ENCODE assay signal across 7 mouse cellular contexts in genomic region chr2:32362817-32363340, GRCm38 (mm10). TPM values are rescaled to one million over a fixed set of nuclear protein-coding genes. Genes with fewer than 3 reads are reported as not detected.
A peak's percentile ranks its signal among the peaks of the same experiment; 100 is the strongest.
DNase-seq lines count a peak whose midpoint lies in the region; ATAC-seq lines count a peak whose summit lies in the region.

No protein-coding gene starts in this region.

- H3K27me3 ChIP-seq in limb, embryonic 12.5 days = peaks cover 14% of the 10 kb centered on the region
- H3K27me3 ChIP-seq in midbrain, embryonic 14.5 days (ENCODE audit: control insufficient read depth, insufficient read depth, low read length) = peaks cover 4% of the 10 kb centered on the region; the same call in 1 of the 2 replicates

- ATAC-seq in granulocyte monocyte progenitor cell, adult 5-6 weeks (replicated peaks; ENCODE audit: poor library complexity, severe bottlenecking) = peak; percentile 83
- peak; percentile 78 for ATAC-seq in limb, embryonic 12.5 days (ENCODE audit: insufficient number of reproducible peaks, insufficient read depth, low FRiP score, low TSS enrichment, low read depth)
- ATAC-seq in midbrain, embryonic 14.5 days (ENCODE audit: low FRiP score, low TSS enrichment) = peak; percentile 84

- no peaks in the 10 kb centered on the region for H3K9me3 ChIP-seq in limb, embryonic 12.5 days
- no peaks in the 10 kb centered on the region for H3K9me3 ChIP-seq in midbrain, embryonic 14.5 days (ENCODE audit: control insufficient read depth, low read length)

- H3K4me2 ChIP-seq in limb, embryonic 12.5 days = peak overlapping the region; percentile 81
- H3K4me2 ChIP-seq in midbrain, embryonic 14.5 days (ENCODE audit: low read length) = peak overlapping the region; percentile 88

- peak overlapping the region; percentile 59 for H3K4me3 ChIP-seq in limb, embryonic 12.5 days (replicated peaks)
- peak overlapping the region; percentile 81 for H3K4me3 ChIP-seq in midbrain, embryonic 14.5 days (replicated peaks; ENCODE audit: low read depth, low read length)

- H3K9ac ChIP-seq in limb, embryonic 12.5 days (replicated peaks) = peak overlapping the region; percentile 77
- peak overlapping the region; percentile 86 for H3K9ac ChIP-seq in midbrain, embryonic 14.5 days (replicated peaks; ENCODE audit: low read length)

- DNase-seq in adrenal gland, adult 8-10 months = peak; percentile 90
- DNase-seq in embryo, embryonic 11.5 days (ENCODE audit: low read depth, low spot score) = peak; percentile 79
- DNase-seq in kidney, adult 11 months = peak; percentile 94
- DNase-seq in midbrain, embryonic 14.5 days = peak; percentile 95
- DNase-seq in spleen, adult 12 weeks (ENCODE audit: low spot score) = peak; percentile 88

- peaks cover 25% of the 10 kb centered on the region for H3K4me1 ChIP-seq in limb, embryonic 12.5 days (replicated peaks)
- H3K4me1 ChIP-seq in midbrain, embryonic 14.5 days (ENCODE audit: control insufficient read depth, insufficient read depth, low read length) = peaks cover 18% of the 10 kb centered on the region

- under 1% methylated on average over 53 of the region's 53 CpGs for WGBS in limb, embryonic 12.5 days
- under 1% methylated on average over 53 of the region's 53 CpGs for WGBS in midbrain, embryonic 14.5 days

- H3K27ac ChIP-seq in limb, embryonic 12.5 days = peak overlapping the region; percentile 84
- H3K27ac ChIP-seq in midbrain, embryonic 14.5 days (replicated peaks; ENCODE audit: low read depth, low read length) = peak overlapping the region; percentile 86

- peaks cover 38% of the 10 kb centered on the region for H3K36me3 ChIP-seq in limb, embryonic 12.5 days
- peaks cover 22% of the 10 kb centered on the region for H3K36me3 ChIP-seq in midbrain, embryonic 14.5 days (ENCODE audit: control insufficient read depth, insufficient read depth, low read length)

RNA-seq across cellular contexts. Expression of gene Dnm1, which starts 9.7 kb away (rescaled TPM):
- total RNA-seq in adrenal gland, adult 8-10 months (2022) = 10 to 100 TPM; 23.2 to 50.0 (median 34.4) TPM
- total RNA-seq in granulocyte monocyte progenitor cell, adult 5-6 weeks (2014; fragmentation: Nextera tagmentation) = 0.85 TPM in 1 of 2 replicates, not detected in the other
- total RNA-seq in granulocyte monocyte progenitor cell, adult 5-6 weeks (2017) = not detected in 2 replicates
- polyA plus RNA-seq in limb, embryonic 12.5 days (2016; fragmentation: Nextera tagmentation; extraction: Ambion mirVana) = 38.8 and 46.8 TPM in 2 replicates
- 90.6 and 103 TPM in 2 replicates for polyA plus RNA-seq in midbrain, embryonic 14.5 days (2014; fragmentation: Nextera tagmentation; extraction: Ambion mirVana)

RNA-seq across cellular contexts. Expression of gene Ciz1, which starts 10.8 kb away (rescaled TPM):
- 100 to 1,000 TPM in 1 of 4 experiments, 10 to 100 TPM in 3; 71.6 to 115 (median 85.4) TPM for total RNA-seq in adrenal gland, adult 8-10 months (2022)
- total RNA-seq in granulocyte monocyte progenitor cell, adult 5-6 weeks (2014; fragmentation: Nextera tagmentation) = 80.5 and 92.0 TPM in 2 replicates
- total RNA-seq in granulocyte monocyte progenitor cell, adult 5-6 weeks (2017) = 50.8 and 52.0 TPM in 2 replicates
- polyA plus RNA-seq in limb, embryonic 12.5 days (2016; fragmentation: Nextera tagmentation; extraction: Ambion mirVana) = 55.4 and 62.1 TPM in 2 replicates
- 46.4 and 54.1 TPM in 2 replicates for polyA plus RNA-seq in midbrain, embryonic 14.5 days (2014; fragmentation: Nextera tagmentation; extraction: Ambion mirVana)

RNA-seq across cellular contexts. Expression of gene 1110008P14Rik, which starts 18.9 kb away (rescaled TPM):
- 100 to 1,000 TPM; 120 to 179 (median 148) TPM for total RNA-seq in adrenal gland, adult 8-10 months (2022)
- 11.7 and 20.7 TPM in 2 replicates for total RNA-seq in granulocyte monocyte progenitor cell, adult 5-6 weeks (2014; fragmentation: Nextera tagmentation)
- 5.5 and 11.2 TPM in 2 replicates for total RNA-seq in granulocyte monocyte progenitor cell, adult 5-6 weeks (2017)
- polyA plus RNA-seq in limb, embryonic 12.5 days (2016; fragmentation: Nextera tagmentation; extraction: Ambion mirVana) = 44.3 and 45.8 TPM in 2 replicates
- polyA plus RNA-seq in midbrain, embryonic 14.5 days (2014; fragmentation: Nextera tagmentation; extraction: Ambion mirVana) = 107 and 153 TPM in 2 replicates

RNA-seq across cellular contexts. Expression of gene Lcn2, which starts 25.2 kb away (rescaled TPM):
- 1 to 10 TPM in 2 of 4 experiments, under 1 TPM in 2; 0.32 to 3.7 (median 1.3) TPM for total RNA-seq in adrenal gland, adult 8-10 months (2022)
- total RNA-seq in granulocyte monocyte progenitor cell, adult 5-6 weeks (2014; fragmentation: Nextera tagmentation) = 24.8 and 50.9 TPM in 2 replicates
- 51.1 and 62.2 TPM in 2 replicates for total RNA-seq in granulocyte monocyte progenitor cell, adult 5-6 weeks (2017)
- polyA plus RNA-seq in limb, embryonic 12.5 days (2016; fragmentation: Nextera tagmentation; extraction: Ambion mirVana) = 0.95 TPM in 1 of 2 replicates, not detected in the other
- polyA plus RNA-seq in midbrain, embryonic 14.5 days (2014; fragmentation: Nextera tagmentation; extraction: Ambion mirVana) = not detected in 2 replicates

RNA-seq across cellular contexts. Expression of gene Ptges2, which starts 32.8 kb away (rescaled TPM):
- total RNA-seq in adrenal gland, adult 8-10 months (2022) = 10 to 100 TPM; 42.2 to 52.5 (median 51.1) TPM
- 17.8 and 32.2 TPM in 2 replicates for total RNA-seq in granulocyte monocyte progenitor cell, adult 5-6 weeks (2014; fragmentation: Nextera tagmentation)
- total RNA-seq in granulocyte monocyte progenitor cell, adult 5-6 weeks (2017) = 15.2 and 23.4 TPM in 2 replicates
- polyA plus RNA-seq in limb, embryonic 12.5 days (2016; fragmentation: Nextera tagmentation; extraction: Ambion mirVana) = 32.2 and 36.7 TPM in 2 replicates
- 46.2 and 64.4 TPM in 2 replicates for polyA plus RNA-seq in midbrain, embryonic 14.5 days (2014; fragmentation: Nextera tagmentation; extraction: Ambion mirVana)

Comparison
In these comparisons a context has a peak if more than half of its experiments do, and no peak if none do; other contexts are left out.
1. Peak in every context shown above with its lines: DNase-seq, ATAC-seq, H3K4me3 ChIP-seq and H3K27ac ChIP-seq.
2. RNA of gene Dnm1, which starts 9.7 kb away (total RNA-seq): 23.2 to 50.0 TPM in adrenal gland, adult 8-10 months; 0.85 TPM in granulocyte monocyte progenitor cell, adult 5-6 weeks; every median in the first group is over 10 times any median in the second.
3. RNA of gene 1110008P14Rik, which starts 18.9 kb away (total RNA-seq): 120 to 179 TPM in adrenal gland, adult 8-10 months; 5.5 to 20.7 TPM in granulocyte monocyte progenitor cell, adult 5-6 weeks; every median in the first group is over 4 times any median in the second.